Mouse (Mus musculus): ENCODE data around the gene Sla2. TPM values are rescaled to one million over a fixed set of nuclear protein-coding genes. Genes with fewer than 3 reads are reported as not detected.
A peak's percentile ranks its signal among the peaks of the same experiment; 100 is the strongest.
"Not testable (repeated sequence)": the region's sequence is repeated elsewhere in the genome, so short reads cannot be mapped to it uniquely, and the experiment has no call there.

Sla2 gene
- polyA plus RNA-seq, 1 experiment: 0.67 TPM

- H3K4me3 ChIP-seq (ENCODE audit: insufficient read depth, low read length): no peak overlapping the region
- H3K4me1 ChIP-seq (ENCODE audit: control insufficient read depth, insufficient read depth, low read length): peaks cover 5% of the 10 kb centered on the region
- peak; percentile 44 for TF ChIP-seq CTCF (IDR thresholded peaks at IDR 0.05; ENCODE audit: extremely low read depth, insufficient read depth, low read length)
- no peak for TF ChIP-seq POLR2A (IDR thresholded peaks at IDR 0.05; ENCODE audit: extremely low read depth, insufficient read depth, low read length)
- no peak overlapping the region for H3K27ac ChIP-seq (ENCODE audit: insufficient read depth, low read length)
Observed at GRCm38 (mm10) chr2:156903367-156903766, 16.4 kb upstream of the Sla2 start.

- not testable (repeated sequence) for H3K4me1 ChIP-seq (ENCODE audit: control insufficient read depth, insufficient read depth, low read length); H3K4me3 ChIP-seq (ENCODE audit: insufficient read depth, low read length); H3K27ac ChIP-seq (ENCODE audit: insufficient read depth, low read length)
Observed at GRCm38 (mm10) chr2:156902411-156902810, 15.4 kb upstream of the Sla2 start.

- H3K4me3 ChIP-seq (ENCODE audit: insufficient read depth, low read length): no peak overlapping the region
- peaks cover 8% of the 10 kb centered on the region for H3K4me1 ChIP-seq (ENCODE audit: control insufficient read depth, insufficient read depth, low read length)
- no peak overlapping the region for H3K27ac ChIP-seq (ENCODE audit: insufficient read depth, low read length)
- TF ChIP-seq POLR2A (IDR thresholded peaks at IDR 0.05; ENCODE audit: extremely low read depth, insufficient read depth, low read length): no peak
- TF ChIP-seq CTCF (IDR thresholded peaks at IDR 0.05; ENCODE audit: extremely low read depth, insufficient read depth, low read length): no peak
Observed at GRCm38 (mm10) chr2:156901883-156902282, 14.9 kb upstream of the Sla2 start.

GRCm38 (mm10) chr2:156901344-156901743 is 14.4 kb upstream of the Sla2 start:
- no peak overlapping the region for H3K4me3 ChIP-seq (ENCODE audit: insufficient read depth, low read length)
- no peak overlapping the region for H3K27ac ChIP-seq (ENCODE audit: insufficient read depth, low read length)
- TF ChIP-seq CTCF (IDR thresholded peaks at IDR 0.05; ENCODE audit: extremely low read depth, insufficient read depth, low read length): no peak
- TF ChIP-seq POLR2A (IDR thresholded peaks at IDR 0.05; ENCODE audit: extremely low read depth, insufficient read depth, low read length): no peak
- H3K4me1 ChIP-seq (ENCODE audit: control insufficient read depth, insufficient read depth, low read length): peaks cover 7% of the 10 kb centered on the region

- Histone ChIP-seq H3K27ac (ENCODE audit: insufficient read depth, low read length) (peak overlapping the region; percentile 57; the same call in 1 of the 2 replicates), H3K4me1 (ENCODE audit: control insufficient read depth, insufficient read depth, low read length) (peaks cover 8% of the 10 kb centered on the region), H3K4me3 (ENCODE audit: insufficient read depth, low read length) (no peak overlapping the region)
- TF ChIP-seq POLR2A (IDR thresholded peaks at IDR 0.05; ENCODE audit: extremely low read depth, insufficient read depth, low read length): peak; percentile 58; the same call in 1 of the 2 replicates
- TF ChIP-seq CTCF (IDR thresholded peaks at IDR 0.05; ENCODE audit: extremely low read depth, insufficient read depth, low read length): no peak
Observed at GRCm38 (mm10) chr2:156899184-156899583, 12.2 kb upstream of the Sla2 start.

GRCm38 (mm10) chr2:156898374-156898773 is 11.4 kb upstream of the Sla2 start:
- H3K4me1 ChIP-seq (ENCODE audit: control insufficient read depth, insufficient read depth, low read length): peaks cover 8% of the 10 kb centered on the region
- H3K27ac ChIP-seq (ENCODE audit: insufficient read depth, low read length): peak overlapping the region; percentile 57

GRCm38 (mm10) chr2:156897034-156897433 is 10.0 kb upstream of the Sla2 start:
- TF ChIP-seq POLR2A (IDR thresholded peaks at IDR 0.05; ENCODE audit: extremely low read depth, insufficient read depth, low read length) (no peak), CTCF (IDR thresholded peaks at IDR 0.05; ENCODE audit: extremely low read depth, insufficient read depth, low read length) (no peak)
- Histone ChIP-seq H3K4me3 (ENCODE audit: insufficient read depth, low read length) (no peak overlapping the region), H3K4me1 (ENCODE audit: control insufficient read depth, insufficient read depth, low read length) (peaks cover 8% of the 10 kb centered on the region), H3K27ac (ENCODE audit: insufficient read depth, low read length) (peak overlapping the region; percentile 75)

More at GRCm38 (mm10) chr2:156898374-156898773, 11.4 kb upstream of the Sla2 start:
- TF ChIP-seq POLR2A (IDR thresholded peaks at IDR 0.05; ENCODE audit: extremely low read depth, insufficient read depth, low read length) (no peak), CTCF (IDR thresholded peaks at IDR 0.05; ENCODE audit: extremely low read depth, insufficient read depth, low read length) (no peak)
- no peak overlapping the region for H3K4me3 ChIP-seq (ENCODE audit: insufficient read depth, low read length)

GRCm38 (mm10) chr2:156896384-156896914 is 9.5 kb upstream of the Sla2 start:
- no peak overlapping the region for H3K4me3 ChIP-seq (ENCODE audit: insufficient read depth, low read length)
- H3K27ac ChIP-seq (ENCODE audit: insufficient read depth, low read length): peak overlapping the region; percentile 75
- TF ChIP-seq CTCF (IDR thresholded peaks at IDR 0.05; ENCODE audit: extremely low read depth, insufficient read depth, low read length) (no peak), POLR2A (IDR thresholded peaks at IDR 0.05; ENCODE audit: extremely low read depth, insufficient read depth, low read length) (no peak)
- peaks cover 8% of the 10 kb centered on the region for H3K4me1 ChIP-seq (ENCODE audit: control insufficient read depth, insufficient read depth, low read length)

GRCm38 (mm10) chr2:156894496-156895265 is 7.7 kb upstream of the Sla2 start:
- H3K27ac ChIP-seq (ENCODE audit: insufficient read depth, low read length): no peak overlapping the region
- no peak for TF ChIP-seq CTCF (IDR thresholded peaks at IDR 0.05; ENCODE audit: extremely low read depth, insufficient read depth, low read length)
- TF ChIP-seq POLR2A (IDR thresholded peaks at IDR 0.05; ENCODE audit: extremely low read depth, insufficient read depth, low read length): no peak
- no peak overlapping the region for H3K4me3 ChIP-seq (ENCODE audit: insufficient read depth, low read length)
- H3K4me1 ChIP-seq (ENCODE audit: control insufficient read depth, insufficient read depth, low read length): peaks cover 8% of the 10 kb centered on the region

- TF ChIP-seq CTCF (IDR thresholded peaks at IDR 0.05; ENCODE audit: extremely low read depth, insufficient read depth, low read length): no peak
- no peak for TF ChIP-seq POLR2A (IDR thresholded peaks at IDR 0.05; ENCODE audit: extremely low read depth, insufficient read depth, low read length)
- Histone ChIP-seq H3K27ac (ENCODE audit: insufficient read depth, low read length) (no peak overlapping the region), H3K4me1 (ENCODE audit: control insufficient read depth, insufficient read depth, low read length) (peaks cover 3% of the 10 kb centered on the region; the same call in 1 of the 2 replicates), H3K4me3 (ENCODE audit: insufficient read depth, low read length) (no peak overlapping the region)
Observed at GRCm38 (mm10) chr2:156892821-156893220, 5.8 kb upstream of the Sla2 start.

Measured in cortical plate, adult 2 months (tissue).